Mouse (Mus musculus) ES-E14 (cell line): ENCODE measurements around the gene Ppp1r9a.

Source experiments
- HCFC1 ChIP-seq: IDR thresholded peaks from 2 replicates; pipeline ENCODE4 v1.6.1; 2012; ENCODE audit warnings: low read length, inconsistent platforms, borderline replicate concordance; ENCODE audit not compliant: insufficient read depth
- MAFK ChIP-seq: IDR thresholded peaks from 2 replicates; pipeline ENCODE4 v1.6.1; 2014; ENCODE audit warnings: mild to moderate bottlenecking, low read depth, low read length, inconsistent platforms; ENCODE audit not compliant: insufficient read depth
- ZC3H11A ChIP-seq: IDR thresholded peaks from 2 replicates; pipeline ENCODE4 v1.6.1; 2012; ENCODE audit warnings: low read depth, mild to moderate bottlenecking, inconsistent platforms, low read length, borderline replicate concordance
- ZNF384 ChIP-seq: IDR thresholded peaks from 2 replicates; pipeline ENCODE4 v1.6.1; 2012; ENCODE audit warnings: low read depth, low read length, inconsistent platforms

GRCm38 (mm10) chr6:5110715-5111048 is 208.0 kb downstream of the Ppp1r9a start:
- TF ChIP-seq ZNF384 (no peak), ZC3H11A (no peak), MAFK (no peak), HCFC1 (no peak)
